Mouse (Mus musculus) ovary, adult 2 months (tissue): ENCODE results near the gene Tcte2. TPM values are rescaled to one million over a fixed set of nuclear protein-coding genes. Genes with fewer than 3 reads are reported as not detected.

Source experiments
- polyA plus RNA-seq: library from polyadenylated mRNA; depleted of rRNA; stranded (reverse); fragments of >200 nt; gene quantifications from 2 replicates; pipeline ENCODE4 v1.2.3, GENCODE M21; 2012; rRNA removed

The Tcte2 gene
- 5.7 and 6.5 TPM in 2 replicates for polyA plus RNA-seq

GRCm38 (mm10) chr17:13761179-13761913 is at the start of gene Tcte2:
Tcte2 (minus strand) TSS chr17:13761825.

GRCm38 (mm10) chr17:13759853-13760627 is 1.6 kb downstream of the Tcte2 start, which contains the start of gene Afdn:
Afdn (plus strand) TSS chr17:13760539.

Other genes starting within 250 kb of the Tcte2 start
- 25.9 and 32.0 TPM in 2 replicates for gene Afdn, start 1.3 kb downstream of the Tcte2 start, polyA plus RNA-seq
- gene Gm7168, start 186.5 kb upstream of the Tcte2 start, polyA plus RNA-seq, result 0.10 TPM in 1 of 2 replicates, not detected in the other
- not detected in 2 replicates for gene Gm7356, start 241.9 kb upstream of the Tcte2 start, polyA plus RNA-seq